Mouse (Mus musculus) intestine, embryonic 15.5 days (tissue): ENCODE results near the gene Gbp2b. TPM values are rescaled to one million over a fixed set of nuclear protein-coding genes. Genes with fewer than 3 reads are reported as not detected.
A peak's percentile ranks its signal among the peaks of the same experiment; 100 is the strongest.
"Not testable (repeated sequence)": the region's sequence is repeated elsewhere in the genome, so short reads cannot be mapped to it uniquely, and the experiment has no call there.

ENCODE experiments used
- ATAC-seq: fragments of 200-750 bp; cut with Nextera tagmentation; 2 replicates; pipeline ENCODE4 v1.8.0; 2017; ENCODE audit warnings: moderate TSS enrichment, moderate library complexity
- H3K27ac ChIP-seq: fragments of 300-500 bp; sonication (generic); 2 replicates; pipeline ENCODE4 v1.5.1; 2015; ENCODE audit warnings: mild to moderate bottlenecking, inconsistent platforms
- H3K27me3 ChIP-seq: fragments of 300-500 bp; sonication (generic); replicated peaks from 2 replicates; pipeline ENCODE4 v1.6.1; 2015; ENCODE audit warnings: inconsistent platforms
- H3K36me3 ChIP-seq: fragments of 300-500 bp; sonication (generic); 2 replicates; pipeline ENCODE4 v1.6.1; 2015; ENCODE audit warnings: inconsistent platforms
- H3K4me1 ChIP-seq: fragments of 300-500 bp; sonication (generic); replicated peaks from 2 replicates; pipeline ENCODE4 v1.6.1; 2015; ENCODE audit warnings: inconsistent platforms
- H3K4me2 ChIP-seq: fragments of 300-500 bp; sonication (generic); replicated peaks from 2 replicates; pipeline ENCODE4 v1.6.1; 2015; ENCODE audit warnings: mild to moderate bottlenecking, inconsistent platforms
- H3K4me3 ChIP-seq: fragments of 300-500 bp; sonication (generic); replicated peaks from 2 replicates; pipeline ENCODE4 v1.5.1; 2015; ENCODE audit warnings: inconsistent platforms
- H3K9ac ChIP-seq: fragments of 300-500 bp; sonication (generic); 2 replicates; pipeline ENCODE4 v1.6.1; 2015; ENCODE audit warnings: inconsistent platforms
- H3K9me3 ChIP-seq: fragments of 300-500 bp; sonication (generic); 2 replicates; pipeline ENCODE4 v1.6.1; 2016; ENCODE audit warnings: inconsistent platforms
- WGBS: fragments of 180-500 bp; shearing (Covaris S2); methylation state at CpG from one replicate; pipeline ENCODE4 v1.1.7; 2015; 5-methylcytosine and 5-hydroxymethylcytosine counted together
- polyA plus RNA-seq: library from polyadenylated mRNA; unstranded; fragments of >200 nt; fragmentation: Nextera tagmentation; extraction: Ambion mirVana; gene quantifications from 2 replicates; pipeline ENCODE4 v1.2.1, GENCODE M21; 2015

Gbp2b gene
- 0.33 and 0.35 TPM in 2 replicates for polyA plus RNA-seq

DNA sequence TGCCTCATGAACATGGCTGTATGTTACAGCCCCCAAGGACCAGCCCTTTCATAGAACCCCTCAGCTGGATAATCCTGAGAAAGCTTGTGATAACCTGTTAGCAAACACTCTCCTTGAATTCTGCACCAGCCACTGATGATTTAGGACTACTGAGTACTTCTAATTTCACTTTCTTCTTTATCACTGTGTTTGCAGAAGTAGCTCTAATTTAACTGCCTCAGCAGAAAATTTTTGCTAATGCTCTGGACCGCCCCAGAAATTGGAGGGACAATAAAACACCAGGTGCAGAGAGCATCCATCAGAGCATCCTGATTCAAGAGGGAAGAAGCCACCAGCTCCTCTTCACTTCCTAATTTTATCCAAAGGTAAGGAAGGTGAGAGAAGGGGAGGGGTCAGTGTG, at the start of gene Gbp2b:
Gene Gbp2b, plus strand, starts transcription at position 301 of the 400 bp plus-strand sequence.
- 48% methylated on average over 1 of the region's 1 CpGs for WGBS
- H3K4me1 ChIP-seq = no peaks in the 10 kb centered on the region
- no peak for ATAC-seq
- H3K27me3 ChIP-seq = no peaks in the 10 kb centered on the region
- H3K4me2 ChIP-seq = no peak within 1 kb of the TSS
- no peak within 1 kb of the TSS for H3K27ac ChIP-seq
- no peak within 1 kb of the TSS for H3K9ac ChIP-seq
- H3K4me3 ChIP-seq = no peak within 1 kb of the TSS
- H3K36me3 ChIP-seq = no peaks in the 10 kb centered on the region
- no peaks in the 10 kb centered on the region for H3K9me3 ChIP-seq

DNA sequence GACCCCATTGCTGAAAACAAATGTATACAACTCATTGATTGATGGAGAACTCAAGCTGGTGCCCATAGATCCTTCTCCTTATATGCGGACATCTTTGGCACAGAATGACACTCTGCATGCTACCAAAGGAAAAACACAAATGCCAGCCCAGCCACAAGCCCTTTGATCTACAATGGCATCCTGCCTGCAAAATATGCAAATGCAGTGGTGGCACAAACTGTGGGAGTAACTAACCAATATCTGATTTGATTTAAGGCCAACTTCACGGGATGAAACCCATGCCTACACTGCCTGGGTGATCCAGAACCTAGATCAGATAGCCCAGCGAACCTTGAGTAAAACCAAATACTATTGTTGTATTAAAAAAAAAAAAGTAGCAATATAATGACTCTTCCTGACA, 48.0 kb upstream of the Gbp2b start:
- Histone ChIP-seq H3K4me1 (no peaks in the 10 kb centered on the region), H3K27ac (no peak overlapping the region), H3K9me3 (no peaks in the 10 kb centered on the region), H3K9ac (no peak overlapping the region), H3K4me2 (no peak overlapping the region), H3K4me3 (no peak overlapping the region), H3K27me3 (no peaks in the 10 kb centered on the region), H3K36me3 (no peaks in the 10 kb centered on the region)
- ATAC-seq = no peak
- WGBS = 83% methylated on average over 3 of the region's 3 CpGs

DNA sequence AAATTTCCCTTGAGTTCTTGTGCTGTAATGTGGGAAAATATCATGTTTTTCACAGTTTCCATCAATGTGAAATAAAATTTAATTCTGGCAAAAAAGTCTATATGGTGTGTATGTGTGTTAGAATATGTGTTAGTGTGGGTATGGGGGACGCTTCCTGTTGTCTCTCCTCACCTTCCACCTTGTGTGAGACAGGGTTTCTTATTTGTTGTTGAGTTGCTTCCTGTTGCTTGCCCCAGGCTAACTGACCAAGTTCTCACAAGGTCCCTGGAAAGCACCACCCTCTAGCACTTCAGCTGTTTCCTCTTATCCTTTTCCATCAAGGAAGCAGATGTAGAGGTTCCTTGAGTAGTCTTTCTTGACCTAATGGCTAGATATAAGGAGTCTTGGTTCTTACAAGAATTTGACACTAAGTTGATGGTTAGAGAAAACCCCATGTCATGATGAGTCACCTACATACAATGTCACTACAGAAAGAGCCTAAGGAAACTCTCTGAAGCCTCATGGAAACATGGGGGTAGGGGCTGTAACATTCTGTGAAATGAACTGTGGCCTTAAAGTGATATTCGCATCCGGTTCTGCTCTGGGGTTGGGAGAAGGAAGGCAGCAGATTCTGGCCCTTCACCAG, 44.5 kb upstream of the Gbp2b start:
- H3K9ac ChIP-seq = no peak overlapping the region
- H3K36me3 ChIP-seq = no peaks in the 10 kb centered on the region
- H3K27me3 ChIP-seq = no peaks in the 10 kb centered on the region
- no peaks in the 10 kb centered on the region for H3K4me1 ChIP-seq
- no peak overlapping the region for H3K4me2 ChIP-seq
- WGBS = 91% methylated on average over 3 of the region's 3 CpGs
- H3K4me3 ChIP-seq = no peak overlapping the region
- H3K27ac ChIP-seq = no peak overlapping the region
- no peaks in the 10 kb centered on the region for H3K9me3 ChIP-seq
- ATAC-seq = no peak

DNA sequence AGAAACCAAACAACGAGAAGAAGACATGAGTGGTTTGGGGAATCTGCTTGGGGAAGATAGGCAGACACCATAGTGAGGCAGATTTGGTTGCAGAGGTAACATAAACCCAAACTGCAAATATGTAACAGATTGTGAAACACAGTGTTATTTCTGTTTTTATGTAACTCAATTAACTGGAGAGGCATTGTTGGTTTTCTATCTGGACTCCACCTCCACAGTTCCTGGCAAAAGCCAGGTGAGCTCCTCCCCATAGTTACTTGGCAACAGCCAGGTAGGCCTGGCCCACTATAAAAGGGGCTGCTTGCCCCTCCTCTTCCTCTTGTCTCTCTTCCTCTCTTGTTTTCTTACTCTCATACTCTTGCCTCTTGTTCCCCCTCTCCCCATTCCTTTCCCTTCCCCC, 40.0 kb upstream of the Gbp2b start:
- Histone ChIP-seq H3K4me2 (no peak overlapping the region), H3K4me1 (no peaks in the 10 kb centered on the region), H3K4me3 (no peak overlapping the region), H3K9ac (no peak overlapping the region), H3K27me3 (no peaks in the 10 kb centered on the region), H3K9me3 (no peaks in the 10 kb centered on the region), H3K36me3 (no peaks in the 10 kb centered on the region), H3K27ac (no peak overlapping the region)
- no peak for ATAC-seq
- 74% methylated on average over 1 of the region's 1 CpGs for WGBS

DNA sequence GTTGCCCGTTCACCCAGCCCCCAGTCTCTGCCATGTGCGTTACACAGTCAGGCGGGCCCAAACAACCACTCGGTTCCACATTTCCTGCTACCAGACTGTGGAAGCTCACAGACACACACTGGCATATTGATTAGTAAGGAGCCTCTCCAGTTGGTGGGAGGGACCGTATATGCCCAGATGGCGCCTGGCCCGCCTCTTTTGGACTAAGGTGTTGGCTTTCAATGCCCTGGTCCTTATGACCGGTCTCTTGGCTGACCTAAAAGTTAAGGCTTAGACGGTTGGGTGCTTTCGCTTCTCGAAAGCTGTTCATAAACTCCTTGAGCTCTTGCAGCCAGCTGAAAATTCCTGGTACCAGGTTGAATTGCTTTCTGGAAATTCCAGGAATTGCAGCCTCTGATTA, 39.0 kb upstream of the Gbp2b start:
- no peak overlapping the region for H3K4me2 ChIP-seq
- H3K27ac ChIP-seq = no peak overlapping the region
- no peaks in the 10 kb centered on the region for H3K27me3 ChIP-seq
- H3K9me3 ChIP-seq = no peaks in the 10 kb centered on the region
- no peak for ATAC-seq
- WGBS = 87% methylated on average over 11 of the region's 11 CpGs
- H3K4me3 ChIP-seq = no peak overlapping the region
- no peaks in the 10 kb centered on the region for H3K4me1 ChIP-seq
- H3K9ac ChIP-seq = no peak overlapping the region
- H3K36me3 ChIP-seq = no peaks in the 10 kb centered on the region

DNA sequence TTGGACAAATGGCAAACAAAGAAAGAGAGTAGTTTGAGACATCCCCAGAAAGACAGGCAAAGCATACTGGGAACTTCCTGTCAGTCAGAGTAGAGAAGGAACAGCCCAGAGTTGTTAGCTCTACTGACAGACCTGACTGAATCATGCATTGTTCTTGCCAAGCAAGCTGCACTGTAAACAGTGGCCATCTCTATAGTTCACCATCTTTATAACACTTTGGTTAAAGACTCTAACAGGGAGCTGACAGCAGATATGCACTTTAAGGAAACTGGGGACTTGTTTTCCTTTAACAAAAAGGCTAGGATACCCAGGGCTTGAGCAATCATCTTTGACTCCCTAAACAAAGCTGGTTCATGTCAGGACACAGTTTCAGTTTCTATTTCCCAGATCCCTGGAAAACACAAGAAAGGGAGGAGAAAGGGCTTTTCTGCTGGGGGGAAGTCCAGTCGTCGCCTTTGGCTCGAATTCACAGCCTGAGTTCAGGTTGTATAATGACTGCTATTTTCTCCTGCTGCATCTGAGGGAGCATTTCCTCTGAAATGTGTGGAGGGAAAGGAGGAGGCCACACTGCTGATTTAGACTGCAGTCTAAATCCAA, 34.9 kb upstream of the Gbp2b start, which contains the start of gene Gbp3:
Gene Gbp3, plus strand, starts transcription at position 395 of the 597 bp plus-strand sequence.
- Histone ChIP-seq H3K4me2 (peak within 1 kb of the TSS; percentile 63), H3K9ac (peak within 1 kb of the TSS; percentile 30; the same call in 1 of the 2 replicates), H3K4me1 (no peaks in the 10 kb centered on the region), H3K9me3 (no peaks in the 10 kb centered on the region), H3K4me3 (peak within 1 kb of the TSS; percentile 35), H3K36me3 (no peaks in the 10 kb centered on the region), H3K27me3 (no peaks in the 10 kb centered on the region), H3K27ac (no peak within 1 kb of the TSS)
- ATAC-seq = 0 out of 2 replicates have a peak, but pooled peaks have one; percentile 20
- WGBS = 38% methylated on average over 3 of the region's 3 CpGs

DNA sequence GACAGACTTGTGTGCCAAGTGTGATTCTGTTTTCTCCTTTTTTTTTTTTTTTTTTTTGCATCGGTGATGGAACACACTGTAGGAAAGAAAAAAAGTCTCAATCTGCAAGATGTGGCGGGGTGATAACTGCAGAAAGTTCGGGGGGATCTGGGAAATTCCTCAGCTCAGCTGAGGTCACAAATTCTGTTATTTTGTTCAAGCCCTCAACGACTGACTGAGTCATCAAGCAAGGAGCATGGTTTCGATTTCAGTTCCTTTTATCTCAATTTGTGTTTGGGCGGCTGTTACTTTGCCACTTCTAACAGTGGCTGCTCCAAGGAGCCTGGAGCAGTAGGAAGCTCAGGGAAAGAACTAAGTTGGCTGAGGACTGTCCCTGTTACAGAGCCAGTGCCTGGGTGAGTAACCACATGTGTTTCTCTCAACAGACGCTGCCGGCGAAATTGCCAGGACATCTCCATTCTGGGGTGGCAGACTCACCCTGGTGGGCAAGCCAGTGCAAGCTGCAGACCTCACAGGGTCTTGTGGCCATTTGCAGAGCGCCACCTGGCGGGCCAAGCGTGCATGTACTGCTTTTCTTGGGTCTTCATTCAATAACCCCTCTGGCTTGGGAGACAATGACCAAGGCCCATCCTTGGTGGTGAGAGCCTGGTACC, 34.2 kb upstream of the Gbp2b start:
- 13% methylated on average over 12 of the region's 12 CpGs for WGBS
- no peak overlapping the region for H3K27ac ChIP-seq

DNA sequence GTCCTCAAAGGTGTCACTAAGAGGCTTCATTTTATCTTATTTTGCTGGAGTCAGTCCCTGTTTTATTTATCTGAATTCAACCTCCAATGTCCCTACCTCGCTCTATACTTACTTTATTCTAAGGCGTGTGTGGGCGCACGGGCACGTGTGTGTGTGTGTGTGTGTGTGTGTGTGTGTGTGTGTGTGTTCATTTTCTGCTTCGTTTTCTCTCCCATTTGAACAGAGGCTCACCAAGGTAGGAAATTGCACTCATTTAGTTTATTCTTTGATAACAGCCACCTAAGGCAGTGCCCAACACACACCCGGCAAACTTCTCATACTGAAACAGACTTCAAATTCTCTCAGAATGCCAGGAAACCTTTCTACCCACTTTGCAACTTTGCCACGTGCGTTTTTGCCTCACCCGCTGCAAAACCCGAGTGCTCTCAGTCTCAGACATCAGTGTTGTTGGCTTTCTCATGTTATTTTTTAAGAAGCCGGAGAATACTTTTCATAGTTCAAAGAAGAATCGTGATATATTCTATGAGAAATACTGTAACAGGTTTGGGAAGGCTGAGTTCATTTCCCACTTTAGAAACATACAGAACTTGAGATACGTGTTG, 33.5 kb upstream of the Gbp2b start:
- no peaks in the 10 kb centered on the region for H3K9me3 ChIP-seq
- ATAC-seq = 0 out of 2 replicates have a peak, but pooled peaks have one; percentile 10

More for the DNA sequence above, 34.2 kb upstream of the Gbp2b start:
- no peaks in the 10 kb centered on the region for H3K9me3 ChIP-seq
- peak overlapping the region; percentile 35 for H3K4me3 ChIP-seq
- no peaks in the 10 kb centered on the region for H3K27me3 ChIP-seq
- ATAC-seq = peak; percentile 79
- H3K4me2 ChIP-seq = peak overlapping the region; percentile 63
- no peaks in the 10 kb centered on the region for H3K36me3 ChIP-seq
- no peaks in the 10 kb centered on the region for H3K4me1 ChIP-seq
- peak overlapping the region; percentile 30; the same call in 1 of the 2 replicates for H3K9ac ChIP-seq

DNA sequence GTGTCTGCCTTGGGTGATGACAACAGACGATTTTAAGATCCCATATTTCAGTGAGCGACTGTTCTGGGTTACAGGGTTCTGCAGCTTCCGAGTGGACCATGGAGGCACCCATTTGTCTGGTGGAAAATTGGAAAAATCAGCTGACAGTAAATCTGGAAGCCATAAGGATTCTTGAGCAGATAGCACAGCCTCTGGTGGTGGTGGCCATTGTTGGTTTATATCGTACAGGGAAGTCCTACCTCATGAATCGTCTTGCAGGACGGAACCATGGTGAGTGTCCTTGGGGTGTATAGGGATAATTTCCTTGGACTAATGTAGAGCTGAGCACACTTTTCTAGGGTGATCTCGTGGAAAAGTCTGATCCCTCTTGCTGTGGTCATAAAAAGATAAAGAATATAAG, 33.0 kb upstream of the Gbp2b start:
- no peaks in the 10 kb centered on the region for H3K4me1 ChIP-seq
- no peaks in the 10 kb centered on the region for H3K36me3 ChIP-seq
- H3K27ac ChIP-seq = no peak overlapping the region
- H3K9me3 ChIP-seq = no peaks in the 10 kb centered on the region
- H3K9ac ChIP-seq = no peak overlapping the region
- WGBS = 79% methylated on average over 7 of the region's 7 CpGs
- no peak overlapping the region for H3K4me3 ChIP-seq
- H3K27me3 ChIP-seq = no peaks in the 10 kb centered on the region
- no peak overlapping the region for H3K4me2 ChIP-seq
- no peak for ATAC-seq

More for the DNA sequence above, 33.5 kb upstream of the Gbp2b start:
- H3K4me1 ChIP-seq = no peaks in the 10 kb centered on the region
- H3K4me3 ChIP-seq = no peak overlapping the region
- H3K27ac ChIP-seq = no peak overlapping the region
- no peaks in the 10 kb centered on the region for H3K27me3 ChIP-seq
- H3K9ac ChIP-seq = no peak overlapping the region
- WGBS = 85% methylated on average over 14 of the region's 14 CpGs
- no peaks in the 10 kb centered on the region for H3K36me3 ChIP-seq
- H3K4me2 ChIP-seq = no peak overlapping the region; the same call in 1 of the 2 replicates

DNA sequence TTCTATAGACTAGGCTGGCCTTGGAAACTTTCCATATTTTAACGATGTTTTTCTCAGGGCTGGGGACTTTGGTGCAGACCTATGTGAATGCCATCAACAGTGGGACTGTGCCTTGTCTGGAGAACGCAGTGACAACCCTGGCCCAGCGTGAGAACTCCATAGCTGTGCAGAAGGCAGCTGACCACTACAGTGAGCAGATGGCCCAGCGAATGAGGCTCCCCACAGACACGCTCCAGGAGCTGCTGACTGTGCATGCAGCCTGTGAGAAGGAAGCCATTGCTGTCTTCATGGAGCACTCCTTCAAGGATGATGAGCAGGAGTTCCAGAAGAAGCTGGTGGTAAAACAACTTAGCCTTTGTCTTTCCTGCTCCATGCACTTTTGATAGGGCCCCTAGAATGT, 27.2 kb upstream of the Gbp2b start:
- not testable (repeated sequence) for H3K4me1 ChIP-seq, H3K36me3 ChIP-seq, ATAC-seq, H3K9ac ChIP-seq, H3K27ac ChIP-seq, H3K27me3 ChIP-seq, H3K4me3 ChIP-seq, H3K9me3 ChIP-seq, H3K4me2 ChIP-seq
- 65% methylated on average over 5 of the region's 5 CpGs for WGBS

DNA sequence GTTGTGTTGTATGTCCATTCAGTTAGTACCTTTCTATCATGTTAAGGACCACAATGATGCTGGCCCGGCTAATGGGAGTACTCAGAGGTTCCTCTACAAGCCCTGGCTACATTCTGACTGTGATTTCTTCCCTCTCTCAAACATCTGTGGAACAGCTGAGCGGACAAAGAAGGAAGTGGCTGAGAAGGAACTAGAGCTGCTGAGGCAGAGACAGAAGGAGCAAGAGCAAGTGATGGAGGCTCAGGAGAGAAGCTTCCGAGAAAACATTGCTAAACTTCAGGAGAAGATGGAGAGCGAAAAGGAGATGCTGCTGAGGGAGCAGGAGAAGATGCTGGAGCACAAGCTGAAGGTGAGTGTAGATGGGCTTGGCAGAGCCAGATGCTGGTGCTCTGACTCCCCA, 23.9 kb upstream of the Gbp2b start:
- Histone ChIP-seq H3K9ac (no peak overlapping the region), H3K9me3 (no peaks in the 10 kb centered on the region), H3K27me3 (no peaks in the 10 kb centered on the region), H3K4me1 (no peaks in the 10 kb centered on the region), H3K27ac (no peak overlapping the region), H3K4me2 (no peak overlapping the region), H3K4me3 (no peak overlapping the region), H3K36me3 (no peaks in the 10 kb centered on the region)
- no peak for ATAC-seq
- 91% methylated on average over 4 of the region's 4 CpGs for WGBS

DNA sequence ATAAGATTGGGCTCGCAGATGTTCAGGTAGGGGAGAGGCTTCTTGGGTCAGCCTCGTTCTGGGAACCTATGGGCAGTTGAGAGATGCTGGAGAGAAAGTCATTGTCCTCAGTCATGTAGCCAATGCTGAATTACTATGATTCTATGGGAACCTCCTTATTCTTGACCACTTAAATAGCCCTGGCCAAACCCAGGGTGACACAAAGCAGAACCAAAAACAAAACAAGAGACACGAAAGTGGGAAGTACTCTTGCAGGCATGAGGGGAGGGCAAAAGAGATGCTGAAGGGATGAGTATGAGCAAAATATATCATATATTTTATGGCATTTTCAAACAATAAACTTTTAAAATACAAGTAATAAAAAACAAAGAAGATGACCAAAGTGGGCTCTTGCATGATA, 17.5 kb upstream of the Gbp2b start:
- 81% methylated on average over 3 of the region's 3 CpGs for WGBS
- ATAC-seq = no peak

More for the DNA sequence above, 17.5 kb upstream of the Gbp2b start:
- Histone ChIP-seq H3K4me1 (no peaks in the 10 kb centered on the region), H3K9ac (no peak overlapping the region), H3K4me2 (no peak overlapping the region), H3K4me3 (no peak overlapping the region), H3K27me3 (no peaks in the 10 kb centered on the region), H3K9me3 (no peaks in the 10 kb centered on the region), H3K36me3 (no peaks in the 10 kb centered on the region), H3K27ac (no peak overlapping the region)
